Mouse (Mus musculus): Measurements from ENCODE around the gene Dapp1.

The Dapp1 gene

GRCm38 (mm10) chr3:137981382-137981750 lies at the start of gene Dapp1:
Gene Dapp1, minus strand, starts transcription at chr3:137981545.
- DNase-seq (ENCODE audit: low read depth, low spot score) = no peak

- no peak for DNase-seq (ENCODE audit: low read depth, low spot score)
These were observed 49.2 kb upstream of the Dapp1 start for GRCm38 (mm10) chr3:138030563-138030962.

GRCm38 (mm10) chr3:138029351-138029750 lies 48.0 kb upstream of the Dapp1 start:
- DNase-seq (ENCODE audit: low read depth, low spot score) = no peak

- no peak for DNase-seq (ENCODE audit: low read depth, low spot score)
These were observed 46.4 kb upstream of the Dapp1 start for GRCm38 (mm10) chr3:138027575-138028362.

GRCm38 (mm10) chr3:138026286-138026685 lies 44.9 kb upstream of the Dapp1 start:
- DNase-seq (ENCODE audit: low read depth, low spot score) = no peak

GRCm38 (mm10) chr3:138022651-138023050 lies 41.3 kb upstream of the Dapp1 start:
- DNase-seq (ENCODE audit: low read depth, low spot score) = no peak

GRCm38 (mm10) chr3:138022003-138022402 lies 40.7 kb upstream of the Dapp1 start:
- no peak for DNase-seq (ENCODE audit: low read depth, low spot score)

- DNase-seq (ENCODE audit: low read depth, low spot score) = no peak
These were observed 35.5 kb upstream of the Dapp1 start for GRCm38 (mm10) chr3:138016810-138017209.

GRCm38 (mm10) chr3:138014725-138015124 lies 33.4 kb upstream of the Dapp1 start:
- DNase-seq (ENCODE audit: low read depth, low spot score) = no peak

GRCm38 (mm10) chr3:138012351-138012750 lies 31.0 kb upstream of the Dapp1 start:
- no peak for DNase-seq (ENCODE audit: low read depth, low spot score)

- DNase-seq (ENCODE audit: low read depth, low spot score) = no peak
These were observed 26.8 kb upstream of the Dapp1 start for GRCm38 (mm10) chr3:138008152-138008551.

GRCm38 (mm10) chr3:138006896-138007295 lies 25.6 kb upstream of the Dapp1 start:
- DNase-seq (ENCODE audit: low read depth, low spot score) = no peak

GRCm38 (mm10) chr3:138003264-138003663 lies 21.9 kb upstream of the Dapp1 start:
- DNase-seq (ENCODE audit: low read depth, low spot score) = no peak

- no peak for DNase-seq (ENCODE audit: low read depth, low spot score)
These were observed 21.2 kb upstream of the Dapp1 start for GRCm38 (mm10) chr3:138002545-138002944.

GRCm38 (mm10) chr3:138001865-138002264 lies 20.5 kb upstream of the Dapp1 start:
- no peak for DNase-seq (ENCODE audit: low read depth, low spot score)

- DNase-seq (ENCODE audit: low read depth, low spot score) = no peak
These were observed 19.4 kb upstream of the Dapp1 start for GRCm38 (mm10) chr3:138000724-138001069.

- no peak for DNase-seq (ENCODE audit: low read depth, low spot score)
These were observed 18.8 kb upstream of the Dapp1 start for GRCm38 (mm10) chr3:138000062-138000723.

- DNase-seq (ENCODE audit: low read depth, low spot score) = no peak
These were observed 18.0 kb upstream of the Dapp1 start for GRCm38 (mm10) chr3:137999224-137999790.

- no peak for DNase-seq (ENCODE audit: low read depth, low spot score)
These were observed 17.3 kb upstream of the Dapp1 start for GRCm38 (mm10) chr3:137998491-137999223.

GRCm38 (mm10) chr3:137995486-137995885 lies 14.1 kb upstream of the Dapp1 start:
- DNase-seq (ENCODE audit: low read depth, low spot score) = no peak

- no peak for DNase-seq (ENCODE audit: low read depth, low spot score)
These were observed 12.9 kb upstream of the Dapp1 start for GRCm38 (mm10) chr3:137994196-137994595.

- no peak for DNase-seq (ENCODE audit: low read depth, low spot score)
These were observed 11.0 kb upstream of the Dapp1 start for GRCm38 (mm10) chr3:137992366-137992765.

All from brain, embryonic 18.5 days (tissue).